Mouse (Mus musculus) E14TG2a.4 (cell line): ENCODE measurements at regions not wholly inside any gene's neighbourhood (a gene's known extent, or its start where the extent isn't known, plus 50 kb on each side); places are given as distances from the start of the nearest gene placed in this dataset.

Experiments
- CTCF ChIP-seq: conservative IDR thresholded peaks from 2 replicates; pipeline ENCODE4 v1.5.1; 2014; ENCODE audit warnings: low read length
- NANOG ChIP-seq: IDR thresholded peaks from 2 replicates; pipeline ENCODE4 v1.6.1; 2014; ENCODE audit warnings: borderline replicate concordance, low read length, mixed read lengths

DNA sequence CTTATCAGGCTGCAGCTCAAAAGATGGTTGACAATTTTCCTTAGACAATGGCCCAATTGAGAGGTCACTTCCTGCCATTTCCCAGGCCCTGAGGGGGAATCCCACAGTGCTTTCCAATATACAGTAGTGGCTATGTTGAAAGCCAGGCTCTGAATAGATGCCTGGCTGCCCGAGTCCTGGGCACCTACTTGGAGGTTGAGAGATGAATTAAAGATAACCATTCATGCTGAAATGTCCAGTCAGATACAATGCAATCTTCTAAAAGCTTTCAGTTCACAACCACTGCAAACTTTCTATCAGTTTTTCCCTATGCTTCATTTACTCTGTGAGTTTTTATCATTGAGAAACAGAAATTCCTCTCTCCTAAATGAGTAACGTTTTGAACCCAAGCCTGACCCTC is 143.3 kb upstream of the Mef2c start:
- TF ChIP-seq CTCF = no peak
- TF ChIP-seq NANOG = no peak
